Mouse (Mus musculus) brain, embryonic 18.5 days (tissue): ENCODE measurements around the gene Nr2c1.
A peak's percentile ranks its signal among the peaks of the same experiment; 100 is the strongest.

Source experiments
- DNase-seq: peaks from one replicate; pipeline ENCODE4 v3.0.0-alpha.2; 2012; ENCODE audit warnings: low read depth, low spot score

The Nr2c1 gene

DNA sequence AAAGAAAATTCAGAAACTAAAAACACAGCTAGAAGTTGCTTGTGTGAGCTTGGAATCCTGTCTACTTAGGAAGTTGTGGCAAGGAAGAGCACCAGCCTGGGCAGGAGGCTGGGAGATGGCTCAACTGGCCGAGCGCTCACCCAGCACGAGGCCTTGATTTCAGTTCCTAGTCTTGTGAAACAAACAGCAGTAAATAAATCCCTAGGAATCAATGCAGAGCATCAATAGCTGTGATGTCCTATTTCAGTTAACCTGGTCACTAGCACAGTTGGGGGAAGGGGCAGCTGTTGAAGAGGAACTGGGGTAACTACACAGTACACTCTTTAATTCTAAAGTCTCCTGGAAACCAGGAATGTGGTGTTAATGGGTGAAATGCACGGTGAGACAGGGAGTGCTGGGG lies 57.1 kb downstream of the Nr2c1 start:
- DNase-seq, result no peak

- peak; percentile 54 for DNase-seq
These were observed 63.1 kb downstream of the Nr2c1 start for GRCm38 (mm10) chr10:94210718-94211618.

- DNase-seq, result no peak
These were observed 63.9 kb downstream of the Nr2c1 start for GRCm38 (mm10) chr10:94211725-94212124.

DNA sequence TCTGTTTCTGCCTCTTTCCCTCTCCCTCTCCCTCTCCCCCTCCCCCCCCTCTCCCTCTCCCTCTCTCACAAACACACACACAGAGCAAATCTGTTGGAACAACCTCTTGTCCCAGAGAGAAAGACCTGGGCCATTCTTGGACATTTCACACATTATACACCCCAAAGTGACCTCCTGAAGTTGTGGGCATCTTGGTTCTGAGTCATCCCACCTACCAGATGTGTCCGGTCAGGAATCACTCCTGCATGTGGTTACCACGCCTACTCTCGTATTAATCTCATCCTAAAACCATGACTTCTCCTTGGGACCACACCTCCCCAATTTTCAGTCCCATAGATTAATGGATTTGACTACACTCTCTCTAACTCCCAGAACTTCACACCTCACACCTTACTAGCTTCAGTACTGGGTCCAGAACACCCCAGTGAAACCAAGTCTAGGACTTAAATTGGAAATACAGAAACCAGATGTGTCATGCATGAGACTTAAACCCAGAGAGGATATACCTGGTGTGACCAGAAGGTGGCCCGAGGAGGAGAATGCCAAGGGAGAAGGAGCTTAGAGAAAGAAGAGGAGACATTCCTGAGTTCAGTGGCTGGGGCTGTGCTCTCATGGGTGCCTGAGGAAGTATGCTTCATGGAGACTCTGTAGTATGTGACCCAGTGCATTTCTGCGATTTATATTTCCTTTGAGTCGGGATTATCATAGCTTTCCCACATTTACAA lies 77.4 kb downstream of the Nr2c1 start:
- no peak for DNase-seq

GRCm38 (mm10) chr10:94230172-94230981 lies 82.6 kb downstream of the Nr2c1 start:
- peak; percentile 69 for DNase-seq

DNA sequence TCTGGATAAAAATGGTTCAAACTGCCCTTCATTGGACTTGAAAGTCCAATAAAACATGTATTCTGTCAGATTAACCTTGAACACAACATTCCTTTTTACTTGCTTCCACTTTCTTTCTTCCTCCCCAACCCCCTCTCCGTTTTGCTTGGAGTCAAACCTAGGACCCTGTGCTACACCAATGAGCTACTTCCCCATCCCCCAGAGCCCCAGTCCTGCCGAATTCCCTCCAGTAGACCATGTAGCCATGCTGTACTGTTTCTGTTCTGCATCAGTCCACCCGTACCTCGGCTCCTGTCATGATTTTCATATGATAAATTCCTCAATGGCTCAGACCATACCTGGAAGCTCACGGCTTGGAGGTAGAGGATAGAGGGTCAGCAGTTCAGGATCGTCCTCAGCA lies 83.2 kb downstream of the Nr2c1 start:
- DNase-seq, result no peak

DNA sequence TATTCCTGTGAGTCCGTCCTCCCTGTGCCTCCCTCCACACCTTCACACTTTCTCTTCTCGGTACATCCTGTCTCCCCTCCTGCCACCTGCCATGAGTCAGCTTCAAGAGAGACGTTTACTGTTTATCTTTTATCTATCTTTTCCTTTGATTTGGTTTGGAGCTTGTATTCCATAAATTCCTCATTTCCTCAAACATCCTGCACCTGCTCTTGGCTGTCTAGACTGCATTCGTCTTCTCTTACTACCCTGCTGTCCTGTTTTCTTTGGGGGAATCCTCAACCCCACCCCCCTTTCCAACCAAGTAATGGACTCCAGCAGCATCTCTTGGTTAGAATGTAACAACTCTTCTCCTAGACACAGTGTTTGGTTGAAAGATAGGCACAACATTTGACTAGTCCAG lies 87.4 kb downstream of the Nr2c1 start:
- no peak for DNase-seq

DNA sequence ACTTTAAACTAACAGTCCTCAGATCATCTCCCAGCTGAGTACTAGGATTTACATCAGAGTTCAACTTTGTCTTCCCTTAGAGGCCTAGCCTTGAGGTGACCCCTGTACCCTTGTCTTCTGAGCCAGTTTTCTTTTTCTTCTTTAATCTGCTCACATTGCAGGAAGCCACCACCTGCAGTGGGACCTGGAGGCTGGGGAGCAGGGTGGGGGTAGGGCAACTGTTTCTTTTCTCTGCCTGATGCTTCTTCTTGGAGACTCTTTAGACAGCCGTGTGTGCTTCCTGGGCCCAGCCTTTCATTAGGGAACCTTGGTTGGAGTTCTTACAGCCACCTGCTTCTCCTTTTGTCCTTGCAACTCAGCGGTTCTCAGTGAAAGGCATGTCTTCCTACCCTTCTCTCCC lies 93.5 kb downstream of the Nr2c1 start:
- no peak for DNase-seq
